Comparison of ENCODE assay signal across 9 mouse cellular contexts in the genomic region with DNA sequence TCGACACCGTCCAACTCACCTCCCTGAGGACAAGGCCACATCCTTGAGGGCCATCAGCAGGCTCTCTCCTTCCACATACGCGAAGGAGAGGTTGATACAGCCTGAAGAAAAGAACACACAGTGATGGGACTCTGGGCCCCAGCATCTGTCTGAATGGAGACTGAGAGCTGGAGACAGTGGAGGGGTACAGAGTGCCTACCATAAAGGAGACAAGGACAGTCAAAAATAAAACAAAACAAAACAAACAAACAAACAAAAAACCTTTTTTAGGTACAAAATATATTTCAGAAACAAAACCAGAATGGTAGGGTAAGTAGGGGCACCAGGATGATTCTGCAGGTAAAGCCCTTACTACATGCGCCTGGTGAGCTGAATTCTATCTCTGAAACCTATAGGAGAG. TPM values are rescaled to one million over a fixed set of nuclear protein-coding genes. Genes with fewer than 3 reads are reported as not detected.
DNase-seq lines count a peak whose midpoint lies in the region; ATAC-seq lines count a peak whose summit lies in the region.
"Had no signal": no experiment of that assay in that cellular context is flagged by ENCODE, and none has a peak within 500 bp of the region (broad histone marks: within the 10 kb centered on the region; RNA-seq: fewer than 3 reads in every experiment).

A gene (minus strand): TSS at position 101 of the 400 bp plus-strand sequence.

- ATAC-seq in liver, embryonic 12.5 days = no peak
- no peak for ATAC-seq in erythroblast, adult 5-6 weeks (replicated peaks; ENCODE audit: low FRiP score, poor library complexity, severe bottlenecking)
- no peak for ATAC-seq in intestine, embryonic 16.5 days
- no peak for ATAC-seq in neural tube, embryonic 13.5 days (ENCODE audit: low read depth)

- no peak within 1 kb of the TSS for H3K27ac ChIP-seq in liver, embryonic 12.5 days
- H3K27ac ChIP-seq in intestine, embryonic 16.5 days (ENCODE audit: low read length) = no peak within 1 kb of the TSS
- no peak within 1 kb of the TSS for H3K27ac ChIP-seq in neural tube, embryonic 13.5 days (replicated peaks)

- no peaks in the 10 kb centered on the region for H3K4me1 ChIP-seq in liver, embryonic 12.5 days
- H3K4me1 ChIP-seq in intestine, embryonic 16.5 days (ENCODE audit: control insufficient read depth, insufficient read depth, low read length) = no peaks in the 10 kb centered on the region
- H3K4me1 ChIP-seq in neural tube, embryonic 13.5 days (replicated peaks) = no peaks in the 10 kb centered on the region
- H3K4me1 ChIP-seq: megakaryocyte, embryonic 14.5 days had no signal

- no peak within 1 kb of the TSS for H3K4me3 ChIP-seq in liver, embryonic 12.5 days
- no peak within 1 kb of the TSS for H3K4me3 ChIP-seq in intestine, embryonic 16.5 days (ENCODE audit: low read length)
- H3K4me3 ChIP-seq in neural tube, embryonic 13.5 days = no peak within 1 kb of the TSS
- H3K4me3 ChIP-seq: megakaryocyte, embryonic 14.5 days had no signal

- H3K9ac ChIP-seq in liver, embryonic 12.5 days = no peak within 1 kb of the TSS
- H3K9ac ChIP-seq in intestine, embryonic 16.5 days (ENCODE audit: low read depth, low read length) = no peak within 1 kb of the TSS
- no peak within 1 kb of the TSS for H3K9ac ChIP-seq in neural tube, embryonic 13.5 days

- DNase-seq in liver = no peak
- DNase-seq in cerebellum, postnatal 36 days = no peak
- DNase-seq in lung, postnatal 25 days (ENCODE audit: low spot score) = no peak
- no peak for DNase-seq in frontal cortex, postnatal 36 days (ENCODE audit: low spot score in 2 of 2)

- 90% methylated on average over 5 of the region's 5 CpGs for WGBS in liver, embryonic 12.5 days (ENCODE audit: insufficient replicate concordance)
- 91% methylated on average over 5 of the region's 5 CpGs for WGBS in intestine, embryonic 16.5 days
- 97% methylated on average over 5 of the region's 5 CpGs for WGBS in neural tube, embryonic 13.5 days

- H3K9me3 ChIP-seq in liver, embryonic 12.5 days (replicated peaks) = no peaks in the 10 kb centered on the region
- no peaks in the 10 kb centered on the region for H3K9me3 ChIP-seq in intestine, embryonic 16.5 days (ENCODE audit: control insufficient read depth, low read length)
- H3K9me3 ChIP-seq in neural tube, embryonic 13.5 days = no peaks in the 10 kb centered on the region
- H3K9me3 ChIP-seq: megakaryocyte, embryonic 14.5 days had no signal

- no peak within 1 kb of the TSS for H3K4me2 ChIP-seq in liver, embryonic 12.5 days
- H3K4me2 ChIP-seq in intestine, embryonic 16.5 days (ENCODE audit: low read depth, low read length) = no peak within 1 kb of the TSS
- H3K4me2 ChIP-seq in neural tube, embryonic 13.5 days = no peak within 1 kb of the TSS

- H3K27me3 ChIP-seq in liver, embryonic 12.5 days (replicated peaks) = no peaks in the 10 kb centered on the region
- no peaks in the 10 kb centered on the region for H3K27me3 ChIP-seq in intestine, embryonic 16.5 days (replicated peaks; ENCODE audit: control insufficient read depth, insufficient read depth, low read length)
- H3K27me3 ChIP-seq in neural tube, embryonic 13.5 days = no peaks in the 10 kb centered on the region
- H3K27me3 ChIP-seq: megakaryocyte, embryonic 14.5 days had no signal

- peaks cover 82% of the 10 kb centered on the region for H3K36me3 ChIP-seq in liver, embryonic 12.5 days
- peaks cover 13% of the 10 kb centered on the region for H3K36me3 ChIP-seq in intestine, embryonic 16.5 days (ENCODE audit: control insufficient read depth, insufficient read depth, low read length)
- peaks cover 45% of the 10 kb centered on the region for H3K36me3 ChIP-seq in neural tube, embryonic 13.5 days

RNA-seq across cellular contexts. Expression of the gene that starts here (rescaled TPM):
- polyA plus RNA-seq in liver, embryonic 12.5 days (2016; fragmentation: Nextera tagmentation; extraction: Ambion mirVana) = 11.1 and 11.6 TPM in 2 replicates
- total RNA-seq in erythroblast, adult 5-6 weeks (2015; ENCODE audit: low replicate concordance) = 0.42 and 15.8 TPM in 2 replicates
- 5.3 and 14.0 TPM in 2 replicates for total RNA-seq in erythroblast, adult 5-6 weeks (2017; ENCODE audit: low replicate concordance)
- polyA plus RNA-seq in intestine, embryonic 16.5 days (2015; fragmentation: Nextera tagmentation; extraction: Ambion mirVana) = 13.5 and 14.1 TPM in 2 replicates
- 21.4 and 26.1 TPM in 2 replicates for polyA plus RNA-seq in neural tube, embryonic 13.5 days (2015; fragmentation: Nextera tagmentation; extraction: Ambion mirVana)
